Mouse (Mus musculus) heart, embryonic 16.5 days (tissue): Measurements from ENCODE around the gene Chst1. TPM values are rescaled to one million over a fixed set of nuclear protein-coding genes. Genes with fewer than 3 reads are reported as not detected.

Source experiments
- ATAC-seq: fragments of 200-750 bp; cut with Nextera tagmentation; replicated peaks from 2 replicates; pipeline ENCODE4 v1.8.0; 2017; ENCODE audit warnings: moderate number of reproducible peaks; ENCODE audit not compliant: insufficient read depth, low FRiP score; ENCODE audit errors: extremely low read depth
- H3K27ac ChIP-seq: fragments of 300-500 bp; sonication (generic); 2 replicates; pipeline ENCODE4 v1.5.1; 2014; ENCODE audit warnings: mild to moderate bottlenecking, low read length, control low read depth, moderate library complexity
- H3K27me3 ChIP-seq: fragments of 300-500 bp; sonication (generic); 2 replicates; pipeline ENCODE4 v1.6.1; 2014; ENCODE audit warnings: low read length, mixed read lengths; ENCODE audit not compliant: control insufficient read depth, insufficient read depth
- H3K36me3 ChIP-seq: fragments of 300-500 bp; sonication (generic); 2 replicates; pipeline ENCODE4 v1.6.1; 2014; ENCODE audit not compliant: control insufficient read depth, insufficient read depth
- H3K4me1 ChIP-seq: fragments of 300-500 bp; sonication (generic); 2 replicates; pipeline ENCODE4 v1.6.1; 2014; ENCODE audit warnings: low read length, mixed read lengths; ENCODE audit not compliant: control insufficient read depth, insufficient read depth
- H3K4me2 ChIP-seq: fragments of 300-500 bp; sonication (generic); 2 replicates; pipeline ENCODE4 v1.6.1; 2014; ENCODE audit warnings: low read depth, mild to moderate bottlenecking, control low read depth, low read length
- H3K4me3 ChIP-seq: fragments of 300-500 bp; sonication (generic); 2 replicates; pipeline ENCODE4 v1.5.1; 2014; ENCODE audit warnings: mild to moderate bottlenecking, control low read depth, low read length
- H3K9ac ChIP-seq: fragments of 300-500 bp; sonication (generic); 2 replicates; pipeline ENCODE4 v1.6.1; 2014; ENCODE audit warnings: low read length, control low read depth
- H3K9me3 ChIP-seq: fragments of 300-500 bp; sonication (generic); replicated peaks from 2 replicates; pipeline ENCODE4 v1.6.1; 2016; ENCODE audit warnings: low read length; ENCODE audit not compliant: control insufficient read depth
- WGBS: fragments of 180-500 bp; shearing (Covaris S2); extraction: QIAGEN DNeasy Blood & Tissue Kit; methylation state at CpG from one replicate; pipeline ENCODE4 v1.1.7; 2014; 5-methylcytosine and 5-hydroxymethylcytosine counted together
- polyA plus RNA-seq: library from polyadenylated mRNA; unstranded; fragments of >200 nt; fragmentation: Nextera tagmentation; extraction: Ambion mirVana; gene quantifications from 2 replicates; pipeline ENCODE4 v1.2.1, GENCODE M21; 2015

The Chst1 gene
- polyA plus RNA-seq, 1 experiment from 2014 or later: 2.5 TPM

GRCm38 (mm10) chr2:92618016-92618415 lies 18.5 kb downstream of the Chst1 start:
- H3K9ac ChIP-seq: no peak overlapping the region
- 48% methylated on average over 6 of the region's 6 CpGs for WGBS
- no peak overlapping the region for H3K4me3 ChIP-seq
- peak; percentile 37; the same call in 1 of the 2 replicates for ATAC-seq
- H3K27ac ChIP-seq: peak overlapping the region; percentile 28; the same call in 1 of the 2 replicates
- no peaks in the 10 kb centered on the region for H3K27me3 ChIP-seq
- H3K4me2 ChIP-seq: no peak overlapping the region
- no peaks in the 10 kb centered on the region for H3K36me3 ChIP-seq
- H3K4me1 ChIP-seq: no peaks in the 10 kb centered on the region
- H3K9me3 ChIP-seq: peaks cover 2% of the 10 kb centered on the region; the same call in 1 of the 2 replicates

DNA sequence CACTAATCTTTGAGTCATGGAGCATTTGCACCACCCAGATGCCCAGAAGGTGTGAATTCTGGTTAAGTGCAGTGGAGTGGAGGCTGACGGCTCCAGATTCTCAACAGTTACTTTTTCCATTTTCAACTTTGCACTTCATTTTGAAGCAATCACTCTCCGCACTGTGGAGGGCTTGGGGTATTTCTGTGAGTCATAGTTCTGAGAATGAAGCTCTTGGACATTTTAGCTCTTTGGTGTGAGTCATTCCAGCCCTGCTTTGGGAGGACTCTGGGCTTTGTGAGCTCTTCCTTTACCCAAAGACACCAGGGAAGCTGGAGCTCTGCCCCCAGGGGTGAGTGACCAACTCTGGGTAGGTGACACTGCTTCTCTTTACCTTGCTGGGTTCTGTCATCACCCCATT lies 28.1 kb downstream of the Chst1 start:
- Histone ChIP-seq H3K9ac (no peak overlapping the region), H3K27me3 (no peaks in the 10 kb centered on the region), H3K9me3 (0 out of 2 replicates have a peak, but pooled peaks cover 2% of the 10 kb centered on the region), H3K36me3 (no peaks in the 10 kb centered on the region), H3K4me2 (no peak overlapping the region), H3K27ac (no peak overlapping the region), H3K4me1 (no peaks in the 10 kb centered on the region), H3K4me3 (no peak overlapping the region)
- 50% methylated on average over 2 of the region's 2 CpGs for WGBS
- no peak for ATAC-seq

DNA sequence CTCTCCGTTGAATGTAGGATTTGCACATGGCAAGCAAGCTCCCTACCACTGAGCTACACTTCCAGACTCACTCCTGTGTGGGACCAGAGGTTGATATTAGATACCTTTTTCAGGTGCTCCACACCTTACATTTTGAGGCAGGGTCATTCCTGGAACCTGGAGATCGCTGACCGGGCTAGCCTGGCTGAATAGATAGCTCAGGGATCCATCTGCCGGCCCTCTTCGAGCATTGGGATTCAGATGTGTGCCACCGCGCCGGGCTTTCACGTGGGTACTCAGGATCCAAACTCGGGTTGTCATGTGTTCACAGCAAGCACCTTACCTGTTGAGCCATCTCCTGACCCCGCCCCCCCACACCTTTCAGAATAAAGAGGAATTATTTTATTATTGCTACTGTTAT lies 31.3 kb downstream of the Chst1 start:
- H3K36me3 ChIP-seq: no peaks in the 10 kb centered on the region
- no peaks in the 10 kb centered on the region for H3K4me1 ChIP-seq
- no peak overlapping the region for H3K27ac ChIP-seq
- H3K4me2 ChIP-seq: no peak overlapping the region
- no peak overlapping the region for H3K4me3 ChIP-seq
- no peak for ATAC-seq
- no peaks in the 10 kb centered on the region for H3K9me3 ChIP-seq
- WGBS: 87% methylated on average over 11 of the region's 11 CpGs
- H3K9ac ChIP-seq: no peak overlapping the region
- no peaks in the 10 kb centered on the region for H3K27me3 ChIP-seq

- no peak for ATAC-seq
- WGBS: 67% methylated on average over 1 of the region's 1 CpGs
- no peaks in the 10 kb centered on the region for H3K27me3 ChIP-seq
Observed at GRCm38 (mm10) chr2:92632027-92632426, 32.5 kb downstream of the Chst1 start.

DNA sequence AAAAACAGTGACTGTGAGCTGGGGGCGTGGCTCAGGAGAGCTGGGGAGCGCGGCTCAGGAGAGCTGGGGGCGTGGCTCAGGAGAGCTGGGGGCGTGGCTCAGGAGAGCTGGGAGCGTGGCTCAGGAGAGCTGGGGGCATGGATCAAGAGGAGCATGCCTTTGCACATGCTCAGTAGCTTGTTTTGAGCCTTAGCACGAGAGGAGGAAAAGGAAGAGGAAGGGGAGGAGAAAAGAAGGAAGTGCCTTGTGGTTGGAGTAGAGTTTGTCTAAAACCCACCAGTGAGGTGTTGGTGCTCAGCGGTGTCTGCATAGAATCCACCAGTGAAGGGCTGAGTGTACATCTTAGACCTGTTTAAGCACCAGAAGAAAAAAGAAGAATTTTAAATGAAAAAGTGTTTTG lies 41.0 kb downstream of the Chst1 start:
- no peak overlapping the region for H3K27ac ChIP-seq
- H3K9ac ChIP-seq: no peak overlapping the region
- ATAC-seq: no peak
- no peaks in the 10 kb centered on the region for H3K36me3 ChIP-seq
- H3K4me3 ChIP-seq: no peak overlapping the region
- no peaks in the 10 kb centered on the region for H3K4me1 ChIP-seq
- no peaks in the 10 kb centered on the region; the same call in 1 of the 2 replicates for H3K27me3 ChIP-seq
- 21% methylated on average over 8 of the region's 8 CpGs for WGBS
- no peak overlapping the region for H3K4me2 ChIP-seq
- no peaks in the 10 kb centered on the region; the same call in 1 of the 2 replicates for H3K9me3 ChIP-seq

More at GRCm38 (mm10) chr2:92632027-92632426, 32.5 kb downstream of the Chst1 start:
- H3K9me3 ChIP-seq: no peaks in the 10 kb centered on the region
- no peak overlapping the region for H3K4me3 ChIP-seq
- no peak overlapping the region for H3K27ac ChIP-seq
- H3K4me2 ChIP-seq: no peak overlapping the region
- no peaks in the 10 kb centered on the region for H3K4me1 ChIP-seq
- no peaks in the 10 kb centered on the region for H3K36me3 ChIP-seq
- H3K9ac ChIP-seq: no peak overlapping the region

- H3K27me3 ChIP-seq: no peaks in the 10 kb centered on the region
- no peaks in the 10 kb centered on the region; the same call in 1 of the 2 replicates for H3K9me3 ChIP-seq
- H3K4me1 ChIP-seq: no peaks in the 10 kb centered on the region
- 31% methylated on average over 7 of the region's 7 CpGs for WGBS
- H3K27ac ChIP-seq: peak overlapping the region; percentile 40; the same call in 1 of the 2 replicates
- peak; percentile 55; the same call in 1 of the 2 replicates for ATAC-seq
- no peak overlapping the region for H3K4me3 ChIP-seq
- no peak overlapping the region for H3K9ac ChIP-seq
- no peaks in the 10 kb centered on the region for H3K36me3 ChIP-seq
- no peak overlapping the region for H3K4me2 ChIP-seq
Observed at GRCm38 (mm10) chr2:92645282-92646037, 46.0 kb downstream of the Chst1 start.

DNA sequence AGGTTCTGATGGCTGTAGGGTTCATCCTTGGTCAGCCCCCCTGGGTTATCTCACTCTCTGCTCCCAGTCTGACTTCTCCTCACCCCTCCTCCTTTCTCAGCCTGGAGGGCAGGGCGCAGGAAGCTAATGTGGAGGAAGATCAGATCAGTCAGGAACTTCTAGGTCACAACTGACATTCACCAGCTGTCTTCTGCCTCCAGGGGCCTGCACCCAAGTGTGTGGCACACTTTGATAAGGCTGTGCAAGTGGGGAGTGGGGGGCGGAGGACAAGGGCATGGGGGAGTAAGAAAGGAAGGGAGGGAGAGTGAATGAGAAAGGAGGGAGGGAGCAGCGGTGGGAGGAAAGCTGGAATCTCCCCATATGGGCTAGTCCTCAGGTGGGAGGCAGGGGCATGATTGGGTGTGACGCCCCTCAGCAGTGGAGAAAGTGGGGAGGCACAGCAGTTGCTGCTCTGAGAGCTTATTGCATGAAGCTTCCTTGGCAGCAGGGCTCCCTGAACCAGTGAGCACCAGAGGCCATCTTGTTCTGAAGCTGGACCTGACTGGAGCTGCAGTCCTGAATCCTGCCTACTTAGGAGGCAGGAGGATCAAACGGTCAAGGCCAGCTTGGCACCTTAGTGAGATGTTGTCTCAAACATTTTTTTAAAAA lies 49.8 kb downstream of the Chst1 start:
- no peak for ATAC-seq
- H3K4me3 ChIP-seq: no peak overlapping the region

GRCm38 (mm10) chr2:92650428-92650827 lies 50.9 kb downstream of the Chst1 start:
- no peaks in the 10 kb centered on the region for H3K27me3 ChIP-seq
- no peaks in the 10 kb centered on the region for H3K4me1 ChIP-seq
- no peak overlapping the region for H3K27ac ChIP-seq
- no peaks in the 10 kb centered on the region for H3K36me3 ChIP-seq
- 52% methylated on average over 1 of the region's 1 CpGs for WGBS
- H3K4me2 ChIP-seq: no peak overlapping the region
- no peak overlapping the region for H3K9ac ChIP-seq
- no peaks in the 10 kb centered on the region for H3K9me3 ChIP-seq
- ATAC-seq: no peak
- no peak overlapping the region for H3K4me3 ChIP-seq

More for the DNA sequence above, 49.8 kb downstream of the Chst1 start:
- no peaks in the 10 kb centered on the region for H3K9me3 ChIP-seq
- 36% methylated on average over 5 of the region's 5 CpGs for WGBS
- H3K4me1 ChIP-seq: no peaks in the 10 kb centered on the region
- H3K27me3 ChIP-seq: no peaks in the 10 kb centered on the region
- no peak overlapping the region for H3K4me2 ChIP-seq
- H3K36me3 ChIP-seq: no peaks in the 10 kb centered on the region
- no peak overlapping the region for H3K27ac ChIP-seq
- no peak overlapping the region for H3K9ac ChIP-seq

GRCm38 (mm10) chr2:92651294-92651816 lies 51.8 kb downstream of the Chst1 start:
- no peak overlapping the region for H3K27ac ChIP-seq
- H3K4me2 ChIP-seq: no peak overlapping the region
- H3K27me3 ChIP-seq: no peaks in the 10 kb centered on the region
- no peaks in the 10 kb centered on the region for H3K36me3 ChIP-seq
- H3K9me3 ChIP-seq: no peaks in the 10 kb centered on the region
- no peak overlapping the region for H3K4me3 ChIP-seq
- no peak overlapping the region for H3K9ac ChIP-seq
- H3K4me1 ChIP-seq: no peaks in the 10 kb centered on the region
- WGBS: 73% methylated on average over 7 of the region's 7 CpGs
- ATAC-seq: no peak
